Mouse (Mus musculus): ENCODE measurements around the gene Apba2. TPM values are rescaled to one million over a fixed set of nuclear protein-coding genes. Genes with fewer than 3 reads are reported as not detected.

Apba2 gene
- polyA plus RNA-seq, 1 experiment from 2014 or later: 112 TPM

Other genes with a start within 250 kb of the Apba2 start
- 14.7 and 15.6 TPM in 2 replicates for gene Mtmr10, start 214.1 kb upstream of the Apba2 start, polyA plus RNA-seq (2016; fragmentation: Nextera tagmentation; extraction: Ambion mirVana)
- 9.1 and 10.1 TPM in 2 replicates for gene Fan1, start 127.6 kb upstream of the Apba2 start, polyA plus RNA-seq (2016; fragmentation: Nextera tagmentation; extraction: Ambion mirVana)
- gene Mphosph10, start 109.4 kb upstream of the Apba2 start, polyA plus RNA-seq (2016; fragmentation: Nextera tagmentation; extraction: Ambion mirVana): 41.7 and 43.7 TPM in 2 replicates
- 37.1 and 46.1 TPM in 2 replicates for gene Mcee, start 109.1 kb upstream of the Apba2 start, polyA plus RNA-seq (2016; fragmentation: Nextera tagmentation; extraction: Ambion mirVana)